Mouse (Mus musculus) testis, adult 2 months (tissue): ENCODE measurements around the gene Fry.

Experiments used
- CTCF ChIP-seq: fragments of 200-500 bp; IDR thresholded peaks from 2 replicates; pipeline ENCODE4 v1.5.1; 2012; ENCODE audit warnings: low read depth, mild to moderate bottlenecking, inconsistent platforms, low read length, moderate library complexity; ENCODE audit not compliant: control insufficient read depth, insufficient read depth, insufficient replicate concordance
- POLR2A ChIP-seq: fragments of 200-500 bp; IDR thresholded peaks from 2 replicates; pipeline ENCODE4 v1.6.1; 2012; ENCODE audit warnings: low read depth, mild to moderate bottlenecking, inconsistent platforms, low read length, moderate library complexity; ENCODE audit not compliant: control insufficient read depth

GRCm38 (mm10) chr5:150265953-150266352, 147.5 kb downstream of the Fry start:
- no peak for TF ChIP-seq CTCF
- no peak for TF ChIP-seq POLR2A
